Mouse (Mus musculus) olfactory bulb, adult 2 months (tissue): ENCODE results near the gene Celf3.

Experiments
- CTCF ChIP-seq: fragments of 200-500 bp; IDR thresholded peaks from 2 replicates; pipeline ENCODE4 v1.5.1; 2012; ENCODE audit warnings: low read depth, mild to moderate bottlenecking, low read length, moderate library complexity; ENCODE audit not compliant: insufficient read depth
- POLR2A ChIP-seq: fragments of 200-500 bp; IDR thresholded peaks from 2 replicates; pipeline ENCODE4 v1.6.1; 2012; ENCODE audit warnings: mild to moderate bottlenecking, low read depth, low read length, moderate library complexity; ENCODE audit not compliant: insufficient read depth

DNA sequence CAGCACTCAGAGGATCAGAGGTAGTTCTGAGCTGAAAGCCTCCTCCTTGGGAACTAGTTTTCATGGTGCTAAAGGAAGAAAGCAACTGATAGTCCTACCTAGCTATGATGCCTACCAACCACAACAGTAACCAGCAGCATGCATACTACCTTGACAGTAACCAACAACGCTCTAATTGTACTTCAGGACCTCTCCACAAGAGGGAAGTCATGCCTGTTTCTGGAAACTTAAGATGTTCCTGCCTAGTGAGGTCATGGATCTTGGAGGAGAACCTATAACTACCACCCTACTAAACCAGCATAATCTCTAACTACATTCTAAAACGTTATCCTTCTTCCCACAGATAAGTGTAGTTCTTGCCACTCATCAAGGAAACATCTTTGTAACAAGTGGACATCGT is 36.9 kb upstream of the Celf3 start:
- TF ChIP-seq CTCF = no peak
- TF ChIP-seq POLR2A = no peak
